Mouse (Mus musculus): Measurements from ENCODE around the gene Lats1. TPM values are rescaled to one million over a fixed set of nuclear protein-coding genes. Genes with fewer than 3 reads are reported as not detected.

Gene Lats1
- 10 to 100 TPM; 47.2 to 49.2 TPM for total RNA-seq (2021)

DNA sequence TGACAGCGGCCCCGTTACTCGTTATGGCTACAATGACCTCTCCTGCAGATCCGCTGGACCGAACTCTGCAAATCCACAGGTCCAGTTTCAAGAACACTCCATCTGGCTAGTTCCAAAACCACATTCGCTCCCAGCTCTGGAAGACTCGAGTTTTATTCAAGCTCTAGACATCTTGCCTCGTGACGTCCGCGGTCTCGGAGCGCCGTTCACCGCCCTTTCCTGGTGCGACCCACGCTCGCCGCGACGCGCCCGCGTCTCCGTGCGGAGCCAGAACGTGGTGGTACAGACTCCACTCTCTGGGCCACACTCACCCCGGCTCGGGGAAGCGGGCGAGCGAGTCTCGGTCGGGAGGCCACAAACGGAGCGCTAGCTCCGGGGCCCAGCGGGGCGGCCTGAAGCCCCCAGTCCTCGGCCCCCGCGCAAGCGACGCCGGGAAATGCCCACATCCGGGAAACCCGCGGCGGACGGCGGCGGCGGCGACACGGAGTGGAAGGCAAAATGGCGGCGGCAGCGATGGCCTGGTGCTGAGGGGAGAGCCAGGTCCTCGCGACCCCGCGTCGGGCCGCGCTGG lies at the start of gene Lats1, which contains the start of gene Pcmt1:
Gene Lats1, plus strand, starts transcription at position 484 of the 571 bp plus-strand sequence.
Gene Pcmt1, minus strand, starts transcription at position 406 of the 571 bp plus-strand sequence.
- intact Hi-C loops (cut with DNase I): no loop called here

GRCm38 (mm10) chr10:7640366-7640765 lies 40.6 kb upstream of the Lats1 start:
- intact Hi-C loops (cut with DNase I): no loop called here
- no peak for DNase-seq (ENCODE audit: extremely low spot score in 1 of 2, low spot score in 2 of 2)

More for the DNA sequence above, at the start of gene Lats1, which contains the start of gene Pcmt1:
- peak; percentile 75 to 93 for DNase-seq (ENCODE audit: extremely low spot score in 1 of 2, low spot score in 2 of 2)

DNA sequence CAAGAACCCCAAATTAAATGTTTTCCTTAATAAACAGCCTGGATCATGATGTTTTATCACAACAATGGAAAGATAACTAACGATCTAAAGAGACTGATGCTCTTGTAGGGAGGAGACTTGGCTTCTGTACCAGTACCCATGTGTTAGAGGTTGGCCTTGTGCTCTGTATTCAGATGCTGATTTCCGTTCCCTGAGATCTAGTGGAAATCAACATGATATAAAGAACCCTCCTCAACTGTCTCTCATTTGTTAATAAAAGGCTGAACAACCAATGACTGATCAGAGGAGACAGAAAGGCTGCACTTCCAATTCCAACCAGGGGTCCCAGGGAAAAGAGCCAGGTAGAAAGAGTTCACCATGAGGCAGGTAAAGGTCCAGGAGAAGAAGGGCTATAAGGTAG lies 35.1 kb upstream of the Lats1 start:
- intact Hi-C loops (cut with DNase I): no loop called here
- DNase-seq (ENCODE audit: extremely low spot score in 1 of 2, low spot score in 2 of 2): no peak

GRCm38 (mm10) chr10:7649059-7649458 lies 32.0 kb upstream of the Lats1 start:
- DNase-seq (ENCODE audit: extremely low spot score in 1 of 2, low spot score in 2 of 2): no peak
- intact Hi-C loops (cut with DNase I): no loop called here

DNA sequence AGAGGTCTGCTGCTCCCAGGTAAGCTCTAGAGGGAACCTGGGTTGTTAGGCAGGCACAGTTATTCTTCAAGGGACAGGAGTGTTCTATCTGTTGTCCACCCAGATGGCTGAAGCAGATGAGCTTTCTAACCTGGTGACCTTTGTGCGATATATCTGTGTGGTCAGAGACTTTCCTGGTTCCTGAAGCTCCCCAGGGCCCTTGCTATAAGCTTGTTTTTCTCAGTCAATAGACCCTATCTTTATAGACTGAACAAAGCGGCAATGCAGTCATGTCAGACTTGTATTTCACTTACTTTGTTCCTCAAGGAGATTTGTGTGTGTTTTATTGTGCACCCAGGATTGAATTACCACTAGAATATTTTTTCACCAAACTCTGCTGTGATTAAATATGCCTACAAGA lies 30.0 kb upstream of the Lats1 start:
- no peak for DNase-seq (ENCODE audit: extremely low spot score in 1 of 2, low spot score in 2 of 2)
- intact Hi-C loops (cut with DNase I): no loop called here

DNA sequence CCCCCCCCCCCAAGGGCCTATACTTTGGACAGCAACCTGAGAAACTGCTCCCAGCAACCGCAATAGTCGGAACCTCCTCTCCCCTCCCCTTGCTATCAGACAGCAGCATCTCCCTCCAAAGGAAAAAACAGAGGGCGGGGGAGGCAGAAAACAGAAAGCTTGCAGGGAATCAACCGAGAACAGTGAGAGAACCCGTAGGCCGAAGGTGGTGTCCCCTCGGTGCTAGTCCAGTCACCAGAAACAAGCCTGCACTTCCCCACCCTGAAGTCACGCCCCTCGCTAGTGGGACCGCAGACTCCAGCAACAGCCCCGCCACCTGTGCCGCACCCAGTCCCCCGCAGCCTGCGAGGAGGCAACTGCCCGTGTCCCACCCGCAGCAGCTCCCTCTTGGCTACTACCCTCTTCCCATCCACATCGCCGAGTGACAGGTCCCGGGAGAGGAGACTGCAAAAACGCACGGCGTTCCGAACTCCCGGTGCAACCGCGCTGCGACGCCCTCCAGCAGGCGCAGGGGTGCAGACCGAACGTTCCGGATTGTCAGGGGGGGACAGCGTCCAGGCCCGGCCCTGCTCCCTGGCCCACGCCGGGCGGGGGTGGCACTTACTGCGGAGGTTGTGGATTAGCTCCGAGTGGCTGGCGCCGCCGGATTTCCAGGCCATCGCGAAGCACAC lies 18.4 kb upstream of the Lats1 start:
- DNase-seq (ENCODE audit: extremely low spot score in 1 of 2, low spot score in 2 of 2): peak; percentile 12 to 87
- intact Hi-C loops (cut with DNase I): no loop called here

DNA sequence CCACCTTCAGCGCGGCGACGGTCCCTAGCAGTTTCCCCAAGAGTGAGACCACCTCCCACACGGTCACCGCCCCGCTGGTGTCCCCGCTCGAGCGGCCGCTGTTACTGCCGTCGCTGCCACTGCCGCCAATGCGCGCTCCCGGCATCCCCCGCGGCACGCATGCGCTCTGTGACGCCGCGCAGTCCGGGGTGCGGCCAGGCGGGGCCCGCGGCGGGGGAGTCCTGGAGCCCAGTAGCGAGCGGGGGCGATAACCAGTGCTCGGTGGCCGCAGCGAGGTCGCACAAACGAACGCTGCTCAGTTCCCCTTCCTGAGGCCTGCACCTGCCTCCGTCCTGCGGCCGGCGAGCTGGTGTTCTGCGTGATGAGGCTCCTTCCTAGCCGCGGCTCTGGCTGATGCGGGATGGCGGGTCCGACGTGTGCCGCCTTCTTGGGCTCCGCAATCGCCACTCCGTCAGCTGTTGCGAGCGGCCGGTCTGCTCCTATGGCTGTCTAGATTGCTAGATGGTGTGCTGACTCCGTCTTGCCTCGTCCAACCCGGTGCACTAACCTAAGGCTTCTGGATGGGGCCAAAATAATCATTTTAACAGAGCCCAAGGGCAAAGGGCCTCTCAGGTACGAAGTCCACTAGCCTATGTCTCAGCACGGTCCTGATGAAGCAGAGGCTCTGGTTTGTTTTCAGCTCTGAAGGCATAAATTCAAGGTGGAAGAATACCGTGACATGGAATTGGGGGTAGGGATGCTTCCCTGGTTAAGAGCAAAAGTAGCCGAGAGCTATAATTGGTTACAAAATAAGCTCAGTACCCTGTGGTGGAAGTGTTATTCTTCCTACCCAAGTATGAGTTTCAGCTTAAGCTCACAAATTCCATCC lies 17.6 kb upstream of the Lats1 start:
- intact Hi-C loops (cut with DNase I): no loop called here
- DNase-seq (ENCODE audit: extremely low spot score in 1 of 2, low spot score in 2 of 2): peak; percentile 78 to 95

GRCm38 (mm10) chr10:7664027-7664526 lies 16.9 kb upstream of the Lats1 start:
- intact Hi-C loops (cut with DNase I): no loop called here

DNA sequence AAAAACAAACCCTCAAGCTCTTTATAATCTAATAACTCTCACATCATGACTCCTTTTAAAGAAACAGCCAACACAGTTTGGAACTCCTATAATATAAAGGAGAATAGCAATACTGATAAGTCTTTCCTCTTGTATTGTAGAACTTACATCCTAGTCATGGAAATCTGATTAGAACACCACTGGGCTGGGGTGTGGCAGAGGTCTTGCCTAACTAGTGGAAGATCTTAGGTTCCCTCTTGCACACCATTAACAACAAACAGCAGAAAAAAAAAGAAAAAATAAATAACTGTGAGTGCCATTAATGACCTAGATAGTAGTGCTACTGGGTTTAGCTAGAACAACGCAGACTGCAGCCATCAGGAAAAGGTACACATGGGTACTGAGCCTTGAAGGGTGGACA lies 16.1 kb upstream of the Lats1 start:
- intact Hi-C loops (cut with DNase I): no loop called here
- DNase-seq (ENCODE audit: extremely low spot score in 1 of 2, low spot score in 2 of 2): no peak

More at GRCm38 (mm10) chr10:7664027-7664526, 16.9 kb upstream of the Lats1 start:
- DNase-seq (ENCODE audit: extremely low spot score in 1 of 2, low spot score in 2 of 2): no peak

GRCm38 (mm10) chr10:7667342-7667802 lies 13.6 kb upstream of the Lats1 start, which contains the start of gene Nup43:
TSS of gene Nup43 (plus strand) at chr10:7667503.
- DNase-seq (ENCODE audit: extremely low spot score in 1 of 2, low spot score in 2 of 2): peak; percentile 92 to 93
- intact Hi-C loops (cut with DNase I): no loop called here

DNA sequence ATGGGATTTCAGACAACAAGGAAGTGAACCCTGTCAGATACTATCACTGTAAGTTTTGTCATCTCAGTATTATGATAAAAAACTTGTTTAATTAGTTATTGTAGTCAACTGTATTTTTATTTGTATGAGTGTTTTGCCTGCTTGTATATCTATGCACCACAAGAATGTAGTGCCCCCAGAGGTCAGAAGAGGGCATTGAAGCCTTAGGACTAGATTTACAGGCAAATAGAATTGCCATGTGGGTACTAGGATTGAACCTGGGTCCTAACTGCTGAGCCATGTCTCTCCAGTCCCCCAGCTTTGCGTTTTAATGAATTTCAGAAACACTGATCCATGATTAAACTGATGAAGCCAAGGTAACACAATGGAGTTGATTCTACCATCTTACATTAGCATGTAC lies 7.3 kb upstream of the Lats1 start:
- intact Hi-C loops (cut with DNase I): no loop called here
- no peak for DNase-seq (ENCODE audit: extremely low spot score in 1 of 2, low spot score in 2 of 2)

- peak; percentile 49 to 85 for DNase-seq (ENCODE audit: extremely low spot score in 1 of 2, low spot score in 2 of 2)
- intact Hi-C loops (cut with DNase I): no loop called here
Measured at GRCm38 (mm10) chr10:7681343-7682025, 470 bp downstream of the Lats1 start.

DNA sequence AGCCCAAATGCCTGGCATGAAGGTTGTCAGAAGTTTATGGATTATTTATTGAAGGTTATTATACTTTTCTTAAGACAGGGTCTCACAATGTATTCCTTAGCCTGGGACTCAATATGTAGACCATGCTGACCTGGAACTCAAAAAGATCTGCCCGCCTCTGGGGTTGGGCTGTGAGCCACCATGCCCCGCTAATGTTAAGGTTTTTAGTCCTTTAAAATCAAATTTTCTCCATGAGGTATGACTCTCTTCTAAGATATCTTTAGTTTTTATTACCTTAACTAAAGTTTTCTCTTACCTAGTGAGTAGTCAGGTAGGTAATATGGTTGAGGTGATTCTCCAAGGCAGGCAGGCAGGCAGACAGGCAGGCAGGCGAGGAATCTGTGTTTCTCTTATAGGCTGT lies 1.2 kb downstream of the Lats1 start:
- intact Hi-C loops (cut with DNase I): no loop called here
- DNase-seq (ENCODE audit: extremely low spot score in 1 of 2, low spot score in 2 of 2): no peak

DNA sequence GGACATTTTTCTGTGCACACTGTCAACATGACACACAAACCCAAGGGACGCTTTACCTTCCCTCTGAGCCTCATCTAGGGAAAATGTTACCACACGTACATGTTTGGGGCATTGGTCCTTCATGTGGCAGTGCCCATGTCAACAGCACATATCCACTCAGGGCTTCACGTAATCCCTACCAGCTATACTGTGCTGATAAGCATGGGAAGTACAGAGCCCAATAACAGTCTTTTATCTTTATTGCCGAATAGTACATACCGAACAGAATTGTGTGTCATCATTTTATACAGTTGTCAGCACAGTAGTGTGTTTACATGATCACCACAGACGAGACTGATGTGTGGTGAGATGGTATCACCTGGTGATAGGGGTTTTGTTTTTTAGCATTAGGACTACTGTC lies 5.9 kb downstream of the Lats1 start:
- DNase-seq (ENCODE audit: extremely low spot score in 1 of 2, low spot score in 2 of 2): no peak
- intact Hi-C loops (cut with DNase I): no loop called here

- intact Hi-C loops (cut with DNase I): no loop called here
- no peak for DNase-seq (ENCODE audit: extremely low spot score in 1 of 2, low spot score in 2 of 2)
Measured at GRCm38 (mm10) chr10:7695286-7695685, 14.3 kb downstream of the Lats1 start.

- intact Hi-C loops (cut with DNase I): loop anchor here (5.0 kb wide), 1 partner anchor 102 kb away; no protein-coding TSS in a partner anchor
- no peak for DNase-seq (ENCODE audit: extremely low spot score in 1 of 2, low spot score in 2 of 2)
Measured at GRCm38 (mm10) chr10:7700120-7700519, 19.1 kb downstream of the Lats1 start.

- intact Hi-C loops (cut with DNase I): loop anchor here (5.0 kb wide), 1 partner anchor 100 kb away; no protein-coding TSS in a partner anchor
- no peak for DNase-seq (ENCODE audit: extremely low spot score in 1 of 2, low spot score in 2 of 2)
Measured at GRCm38 (mm10) chr10:7702586-7702985, 21.6 kb downstream of the Lats1 start.

- DNase-seq (ENCODE audit: extremely low spot score in 1 of 2, low spot score in 2 of 2): no peak
- intact Hi-C loops (cut with DNase I): no loop called here
Measured at GRCm38 (mm10) chr10:7710121-7710520, 29.1 kb downstream of the Lats1 start.

DNA sequence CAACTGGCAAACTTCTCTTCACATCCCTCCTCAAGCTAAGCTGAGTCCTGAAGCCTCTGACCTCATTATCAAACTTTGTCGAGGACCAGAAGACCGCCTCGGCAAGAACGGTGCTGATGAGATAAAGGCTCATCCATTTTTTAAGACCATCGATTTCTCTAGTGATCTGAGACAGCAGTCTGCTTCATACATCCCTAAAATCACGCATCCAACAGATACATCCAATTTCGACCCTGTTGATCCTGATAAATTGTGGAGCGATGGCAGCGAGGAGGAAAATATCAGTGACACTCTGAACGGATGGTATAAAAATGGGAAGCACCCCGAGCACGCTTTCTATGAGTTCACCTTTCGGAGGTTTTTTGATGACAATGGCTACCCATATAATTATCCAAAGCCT lies 31.5 kb downstream of the Lats1 start:
- no peak for DNase-seq (ENCODE audit: extremely low spot score in 1 of 2, low spot score in 2 of 2)
- intact Hi-C loops (cut with DNase I): no loop called here
